Mouse (Mus musculus) activated CD4-positive, CD25-positive, alpha-beta regulatory T cell, adult 4 months (primary cell): ENCODE results near the gene Gm28305. TPM values are rescaled to one million over a fixed set of nuclear protein-coding genes. Genes with fewer than 3 reads are reported as not detected.

ENCODE experiments used
- ATAC-seq: one replicate; pipeline ENCODE4 v1.8.0; 2017
- polyA plus RNA-seq, 2 experiments: library from polyadenylated mRNA; unstranded; fragments of 100-300 nt; shearing (Covaris generic); gene quantifications; one replicate each; pipeline ENCODE4 v1.2.1; 2017

The Gm28305 gene
- polyA plus RNA-seq, 2 experiments from 2014 or later = not detected

DNA sequence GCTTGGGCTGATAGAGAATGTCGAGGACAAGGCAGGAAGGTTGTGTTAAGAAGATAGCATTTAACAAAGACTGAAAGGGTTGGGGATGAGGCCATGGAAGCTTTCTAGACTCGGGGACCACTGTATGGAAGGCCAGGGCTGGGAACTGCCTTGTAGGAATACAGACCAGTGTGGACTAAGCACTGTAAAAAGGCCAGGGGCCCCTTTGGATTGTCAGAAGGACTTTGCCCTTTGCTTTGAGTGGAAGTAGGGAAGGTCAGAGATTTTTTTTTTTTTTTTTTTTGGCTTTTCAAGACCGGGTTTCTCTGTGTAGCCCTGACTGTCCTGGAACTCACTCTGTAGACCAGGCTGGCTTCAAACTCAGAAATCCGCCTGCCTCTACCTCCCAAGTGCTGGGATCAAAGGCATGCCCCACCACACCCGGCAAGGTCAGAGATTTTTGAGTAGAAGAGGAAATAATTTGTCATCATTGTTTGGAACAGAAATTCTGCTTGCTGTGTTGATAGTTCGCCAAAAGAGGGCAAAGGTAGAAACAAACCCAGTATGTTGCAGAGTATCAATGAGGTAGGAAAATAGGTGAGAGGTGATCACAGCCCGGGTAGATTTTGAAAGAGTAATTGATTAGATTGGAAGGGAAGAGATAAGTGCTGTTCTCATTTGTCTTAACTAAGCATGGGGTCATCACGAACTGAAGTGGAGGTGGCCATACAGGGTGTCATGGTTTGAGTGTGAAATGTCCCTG is 30.6 kb downstream of the Gm28305 start:
- no peak for ATAC-seq

DNA sequence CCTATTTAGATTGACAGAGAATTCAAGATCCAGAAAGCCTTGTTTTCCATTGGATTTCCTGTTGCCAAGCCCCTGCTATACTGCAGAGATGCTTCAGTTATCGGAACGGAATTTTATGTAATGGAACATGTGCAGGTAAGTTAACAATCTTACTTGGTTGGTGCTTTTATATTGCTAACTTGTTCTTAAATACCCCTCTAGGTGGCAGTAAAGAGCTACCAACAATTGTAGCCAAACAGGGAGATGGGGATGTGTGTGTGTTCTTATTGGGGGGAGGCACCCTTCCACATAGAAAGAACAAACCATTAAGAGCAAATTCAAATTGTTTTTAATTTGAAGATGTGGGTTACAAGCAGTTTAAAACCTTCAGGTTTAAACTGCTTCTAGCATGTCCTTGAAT is 35.3 kb downstream of the Gm28305 start:
- peak; percentile 40 for ATAC-seq

GRCm38 (mm10) chr9:104078780-104079179 is 38.3 kb downstream of the Gm28305 start:
- ATAC-seq = no peak

DNA sequence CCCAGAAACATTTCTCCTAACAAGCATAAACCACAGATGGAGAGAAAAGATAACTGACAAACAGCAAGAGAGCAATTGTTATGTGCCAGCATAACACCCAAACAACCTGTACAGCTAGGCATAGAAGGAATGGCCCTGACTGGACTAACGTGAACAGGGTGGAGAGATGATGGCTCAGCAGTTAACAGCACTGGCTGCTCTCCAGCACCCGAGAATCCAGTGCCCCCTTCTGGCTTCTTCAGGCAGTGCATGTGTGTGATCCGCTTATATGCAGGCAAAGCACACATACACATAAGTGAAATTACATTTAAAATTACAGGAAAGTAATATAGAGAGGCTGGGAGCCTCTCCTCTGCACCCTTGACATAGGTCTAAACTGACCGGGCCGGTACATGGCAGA is 38.9 kb downstream of the Gm28305 start:
- no peak for ATAC-seq

DNA sequence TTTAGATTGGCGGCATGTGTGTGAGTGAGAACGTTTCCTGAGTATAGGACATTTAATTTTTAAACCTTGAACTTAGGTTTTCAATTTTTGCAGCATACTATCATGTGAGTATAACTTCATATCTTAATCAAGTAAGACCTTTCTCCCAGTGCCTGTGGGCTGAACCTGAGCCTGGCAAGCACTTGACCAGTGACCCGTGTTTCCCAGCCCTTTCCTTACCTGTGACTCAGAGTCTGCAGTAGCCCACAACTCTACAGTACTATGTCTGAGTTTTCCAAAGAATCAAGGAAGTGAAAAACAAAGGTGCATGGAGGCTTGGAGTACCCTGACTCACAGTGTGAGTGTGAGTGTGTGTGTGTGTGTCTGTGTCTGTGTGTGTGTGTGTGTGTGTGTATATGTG is 39.6 kb downstream of the Gm28305 start:
- no peak for ATAC-seq

DNA sequence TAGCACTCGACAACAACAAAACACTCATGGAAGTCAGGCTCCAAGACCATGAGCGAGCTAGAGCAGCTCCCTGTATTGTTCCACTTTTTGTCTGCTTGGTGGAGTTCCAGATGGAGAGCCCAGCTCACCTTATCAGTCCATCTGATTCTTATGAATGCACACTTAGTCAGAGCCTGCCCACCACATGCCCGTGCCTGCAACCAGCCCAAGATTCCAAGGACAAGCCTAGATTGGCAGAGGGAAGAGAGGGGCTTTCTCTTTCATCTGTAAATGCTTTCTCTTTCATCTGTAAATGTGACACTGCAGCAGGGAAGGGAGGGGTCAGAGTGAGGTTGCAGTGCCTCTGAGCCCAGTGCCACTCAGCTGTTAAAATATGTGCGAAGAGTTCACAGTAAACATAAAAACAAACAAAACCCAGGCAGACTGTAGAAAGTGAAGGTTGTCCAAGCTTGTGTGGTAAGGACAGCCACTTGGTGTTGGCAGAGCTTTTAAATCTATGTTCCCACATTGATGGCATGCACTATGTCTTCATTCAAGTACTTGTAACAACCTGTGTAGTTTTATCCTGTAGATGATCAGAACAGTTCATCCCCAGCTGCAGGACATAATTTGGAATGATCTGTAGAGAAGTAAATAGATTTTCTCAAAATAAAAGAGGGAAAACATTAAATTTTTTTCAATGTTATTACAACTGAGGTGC is 45.4 kb downstream of the Gm28305 start:
- ATAC-seq = no peak

DNA sequence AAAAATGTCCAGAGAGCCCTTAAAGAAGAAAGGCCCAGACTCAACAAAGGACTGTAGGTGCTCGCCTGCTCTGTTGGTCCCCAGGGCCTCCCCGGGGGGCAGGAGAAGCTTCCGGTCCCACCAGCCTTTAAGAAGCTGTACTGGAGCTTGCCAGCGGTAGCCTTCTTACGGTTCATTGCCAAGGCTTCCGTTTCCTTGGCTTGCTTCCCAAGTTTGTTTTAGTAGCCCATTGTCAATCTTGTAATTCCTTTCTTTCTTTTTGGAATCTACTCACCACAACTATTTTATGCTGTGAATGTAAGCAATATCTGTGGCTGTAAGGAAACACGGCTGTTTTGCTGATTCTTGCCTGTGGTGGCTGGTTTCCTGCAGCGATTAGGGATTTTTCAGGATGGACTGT is 48.1 kb downstream of the Gm28305 start:
- ATAC-seq = no peak

DNA sequence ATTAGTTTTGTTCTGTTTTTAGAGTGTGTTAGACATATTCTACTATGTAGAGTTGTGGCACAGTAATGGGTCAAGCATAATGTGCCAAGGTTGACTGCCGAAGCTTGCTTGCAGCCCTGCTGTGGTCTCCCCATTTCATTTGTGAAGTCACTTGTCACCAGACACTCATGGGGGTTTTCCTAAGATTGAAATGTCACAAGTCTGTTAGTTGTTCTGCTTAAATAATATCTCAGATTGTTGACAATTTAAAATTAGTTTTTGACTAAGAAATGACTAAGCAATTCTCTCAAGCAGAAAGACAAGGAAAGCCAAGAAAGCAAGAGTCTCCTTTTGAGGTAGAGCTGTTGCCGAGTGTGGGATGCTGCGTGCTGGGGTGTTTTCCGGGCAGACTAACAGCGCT is 52.5 kb downstream of the Gm28305 start:
- no peak for ATAC-seq

- ATAC-seq = no peak
Observed at GRCm38 (mm10) chr9:104098256-104098655, 57.8 kb downstream of the Gm28305 start.

- ATAC-seq = no peak
Observed at GRCm38 (mm10) chr9:104099060-104099459, 58.6 kb downstream of the Gm28305 start.

DNA sequence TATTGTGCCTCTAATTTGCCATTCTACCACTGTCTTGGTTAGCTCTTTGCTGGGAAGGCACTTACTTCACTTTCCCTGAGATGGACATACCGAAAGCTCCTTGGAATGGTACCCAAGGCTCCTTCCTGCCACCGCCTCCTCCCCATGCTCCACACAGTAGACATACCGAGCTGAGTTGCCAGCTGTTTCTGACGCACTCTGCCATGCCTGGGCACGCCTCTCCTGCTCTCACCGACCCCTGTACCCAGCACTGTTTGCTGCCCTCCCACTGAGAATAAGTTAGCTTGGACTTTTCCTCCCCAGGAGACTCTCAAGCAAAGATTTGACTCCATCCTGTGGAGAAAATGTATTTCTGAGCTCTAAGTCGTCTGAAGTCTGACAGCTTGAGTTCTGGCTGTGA is 60.4 kb downstream of the Gm28305 start:
- ATAC-seq = no peak

DNA sequence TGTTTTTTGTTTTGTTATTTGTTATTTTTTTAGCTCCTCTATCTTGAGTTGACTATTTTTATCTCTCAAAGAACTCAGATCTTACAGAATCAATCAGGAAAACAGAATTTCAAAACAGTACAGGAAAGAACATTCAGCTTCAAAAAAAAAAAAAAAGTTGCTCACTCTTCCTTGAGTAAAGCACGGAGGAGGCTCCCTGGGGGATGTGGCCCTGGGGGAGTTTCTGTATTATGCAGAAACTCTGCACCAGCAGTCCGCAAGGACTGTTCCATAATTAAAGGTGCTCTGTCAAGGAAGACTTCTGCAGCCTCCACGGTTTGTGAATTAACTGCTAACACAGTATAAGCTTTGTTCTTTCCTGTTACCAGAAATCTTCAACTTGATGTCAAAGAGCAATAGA is 61.0 kb downstream of the Gm28305 start:
- no peak for ATAC-seq

DNA sequence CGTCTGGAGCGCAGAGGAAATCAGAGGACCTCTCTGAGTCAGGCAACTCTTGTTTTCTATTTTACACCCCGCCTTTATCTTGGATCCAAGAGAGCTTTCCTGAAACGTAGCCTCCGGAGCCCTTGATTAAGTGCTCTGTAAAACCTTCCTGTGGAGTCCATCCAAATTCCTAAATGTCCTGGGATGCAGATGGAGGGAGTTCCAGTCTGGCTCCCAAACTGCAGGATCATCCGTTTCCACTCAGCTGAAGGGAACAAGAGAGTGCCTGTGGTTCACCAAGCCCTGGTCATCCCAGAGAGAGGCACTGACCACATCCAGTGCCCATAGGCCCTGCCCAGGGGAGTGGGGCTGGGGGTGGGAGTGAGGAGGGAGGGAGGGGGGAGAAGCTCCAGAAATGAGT is 61.8 kb downstream of the Gm28305 start:
- ATAC-seq = no peak

DNA sequence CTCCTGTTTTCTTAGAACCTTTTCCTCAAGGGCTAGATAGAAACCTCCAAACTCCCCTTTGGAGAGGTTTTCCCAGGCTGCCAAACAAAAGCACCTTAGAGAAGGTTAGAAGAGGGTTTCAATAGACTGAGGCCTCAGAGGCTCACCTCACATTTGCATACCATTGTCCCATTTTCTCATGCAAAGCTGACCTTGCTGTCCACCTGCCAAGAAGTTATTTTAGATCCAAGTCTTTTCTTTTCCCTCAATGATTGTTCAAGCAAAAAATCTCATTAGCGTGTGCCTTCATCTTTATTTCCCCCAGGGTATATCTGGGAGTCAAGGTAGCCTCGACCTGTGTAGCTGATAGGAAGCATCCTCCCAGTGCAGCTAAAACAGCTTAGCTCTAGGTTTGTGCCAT is 62.4 kb downstream of the Gm28305 start:
- no peak for ATAC-seq

DNA sequence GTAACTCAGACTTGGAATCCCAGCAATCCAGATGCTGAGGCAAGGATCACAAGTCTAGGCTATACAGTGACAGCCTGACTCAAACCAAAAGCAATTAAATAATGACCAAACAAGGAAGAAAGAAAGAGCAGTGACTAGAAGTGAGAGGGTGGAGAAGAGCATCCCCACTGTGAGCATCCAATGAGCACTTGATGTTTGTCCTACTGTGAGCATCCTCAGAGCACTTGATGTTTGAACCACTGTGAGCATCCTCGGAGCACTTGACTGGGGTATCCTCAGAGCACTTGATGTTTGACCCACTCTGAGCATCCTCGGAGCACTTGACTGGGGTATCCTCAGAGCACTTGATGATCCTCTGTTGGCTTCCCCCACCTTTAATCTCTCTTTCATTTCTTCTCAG is 64.5 kb downstream of the Gm28305 start:
- no peak for ATAC-seq

- no peak for ATAC-seq
Observed at GRCm38 (mm10) chr9:104106930-104107329, 66.5 kb downstream of the Gm28305 start.

DNA sequence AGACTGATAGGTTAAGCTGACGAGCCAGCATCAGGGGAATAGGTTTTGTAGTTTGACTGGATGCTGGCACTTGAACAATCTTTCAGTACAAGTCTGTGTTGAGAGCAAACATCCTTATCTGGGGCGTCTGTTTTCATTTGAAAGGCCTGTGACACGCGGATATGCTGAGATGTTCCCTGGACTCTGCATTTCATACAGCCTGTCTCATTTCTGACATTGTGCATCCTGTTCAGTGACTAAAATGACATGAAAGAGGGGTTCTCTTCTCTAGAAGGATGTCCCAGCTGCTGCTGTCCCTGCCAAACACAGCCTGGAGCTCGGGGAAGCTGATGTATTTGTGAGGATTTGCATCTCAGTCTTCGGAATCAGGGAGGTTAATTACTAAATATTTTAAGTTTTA is 67.0 kb downstream of the Gm28305 start:
- no peak for ATAC-seq

GRCm38 (mm10) chr9:104108571-104109143 is 68.2 kb downstream of the Gm28305 start:
- no peak for ATAC-seq

DNA sequence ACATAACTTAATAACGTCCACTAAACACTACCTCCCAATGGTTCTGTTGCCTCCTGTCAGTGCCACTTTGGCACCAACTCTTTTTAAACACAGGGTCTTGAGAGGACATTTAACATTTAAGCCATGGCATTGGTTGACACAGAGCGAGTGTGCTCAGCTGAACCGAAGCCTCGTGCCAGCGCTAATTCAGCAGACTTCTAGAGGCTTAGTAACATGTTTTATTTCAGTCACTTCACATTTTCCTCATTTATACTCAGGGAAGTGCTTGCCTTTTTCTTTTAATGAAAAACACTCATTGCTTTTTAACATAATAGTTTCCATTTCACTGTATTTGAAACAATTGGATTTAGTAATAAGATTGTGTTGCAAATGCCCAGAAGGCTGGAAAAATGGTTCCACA is 68.7 kb downstream of the Gm28305 start:
- no peak for ATAC-seq

GRCm38 (mm10) chr9:104123101-104123500 is 82.6 kb downstream of the Gm28305 start:
- no peak for ATAC-seq

DNA sequence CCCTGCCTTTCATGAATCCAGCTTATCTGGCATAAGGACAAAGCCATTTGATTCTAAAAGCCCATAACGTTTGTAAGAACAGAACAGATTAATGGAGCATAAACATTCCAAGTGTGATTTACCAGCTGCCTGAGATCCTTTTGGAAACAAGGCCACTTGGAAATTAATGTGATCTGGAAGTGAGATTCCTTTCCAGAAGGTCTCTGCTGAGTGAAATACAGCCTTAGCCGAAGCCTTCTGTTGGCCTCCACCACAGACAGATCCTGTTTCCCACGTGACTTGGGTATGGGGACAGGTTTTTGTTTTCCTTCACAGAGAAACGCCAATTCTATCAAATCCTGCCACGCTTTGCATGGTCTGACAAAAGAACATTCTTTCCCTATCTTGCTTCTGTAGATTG is 83.2 kb downstream of the Gm28305 start:
- ATAC-seq = no peak
